Mouse (Mus musculus): ENCODE measurements around the gene Prdm16. TPM values are rescaled to one million over a fixed set of nuclear protein-coding genes. Genes with fewer than 3 reads are reported as not detected.

Gene Prdm16
- total RNA-seq, 2 experiments from 2014 or later = 12.0 to 15.3 TPM

DNA sequence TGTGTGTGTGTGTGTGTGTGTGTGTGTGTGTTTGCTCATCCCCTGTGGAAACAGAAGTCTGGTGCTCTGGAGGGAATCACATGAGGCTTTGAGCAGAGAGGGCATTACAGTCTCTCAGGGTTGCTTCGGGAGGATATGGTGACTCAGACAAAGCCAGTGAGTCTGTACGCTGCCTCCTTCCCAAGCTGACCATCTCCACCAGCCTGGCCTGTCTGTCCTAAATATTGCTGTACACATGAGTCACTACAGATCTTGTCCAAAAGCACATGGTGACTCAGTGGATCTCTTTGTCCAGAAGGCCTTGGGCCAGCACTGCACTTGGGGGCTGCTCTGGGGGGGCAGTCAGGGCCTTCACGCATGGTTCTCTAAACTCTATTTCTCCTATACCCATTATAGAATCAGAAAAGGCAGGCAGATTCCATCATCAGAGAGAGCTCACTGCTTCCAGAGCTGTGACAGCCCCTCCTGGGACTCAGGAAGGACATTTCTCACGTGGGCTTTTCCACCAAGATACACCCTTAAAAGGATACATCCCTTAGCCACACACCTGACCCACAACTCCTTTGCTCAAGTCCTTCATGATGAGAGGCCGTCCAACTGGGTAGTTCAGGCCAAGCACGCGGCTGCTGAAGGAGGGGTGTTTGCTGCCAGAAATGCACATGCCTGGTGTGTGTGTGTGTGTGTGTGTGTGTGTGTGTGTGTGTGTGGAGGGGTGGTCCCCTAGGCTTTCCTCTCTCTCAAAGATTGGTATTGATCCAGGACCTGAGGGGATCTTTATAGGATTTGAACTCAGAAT is 114.6 kb downstream of the Prdm16 start:
- no peak for DNase-seq (ENCODE audit: low spot score in 2 of 2)

DNA sequence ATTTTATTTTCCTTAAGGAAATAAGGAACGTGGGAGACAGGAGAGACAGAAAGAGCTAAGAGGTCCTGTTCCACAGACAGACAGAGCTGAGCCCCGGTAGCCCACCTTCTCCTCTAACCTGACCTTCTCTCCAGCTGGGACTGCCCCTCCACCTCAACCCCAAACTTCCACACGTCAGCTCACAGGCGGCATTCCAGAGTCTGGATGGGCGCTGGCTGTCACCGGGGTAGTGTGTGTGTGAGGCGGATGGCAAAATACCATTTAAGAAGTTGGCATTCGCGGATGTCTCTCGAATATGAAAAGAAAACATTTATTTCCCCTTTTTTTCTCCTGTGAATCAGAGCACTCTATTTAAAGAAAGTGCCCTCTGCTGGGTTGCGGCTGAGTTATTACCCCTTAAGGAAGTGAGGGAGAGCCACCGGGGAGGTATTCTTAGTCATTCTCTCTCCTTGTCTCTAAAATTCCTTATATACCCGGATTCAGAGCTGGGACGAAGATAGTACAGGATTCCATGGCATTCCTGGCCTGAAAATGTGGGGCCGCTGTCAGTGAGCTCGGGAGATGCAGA is 117.1 kb downstream of the Prdm16 start:
- no peak for DNase-seq (ENCODE audit: low spot score in 2 of 2)

DNA sequence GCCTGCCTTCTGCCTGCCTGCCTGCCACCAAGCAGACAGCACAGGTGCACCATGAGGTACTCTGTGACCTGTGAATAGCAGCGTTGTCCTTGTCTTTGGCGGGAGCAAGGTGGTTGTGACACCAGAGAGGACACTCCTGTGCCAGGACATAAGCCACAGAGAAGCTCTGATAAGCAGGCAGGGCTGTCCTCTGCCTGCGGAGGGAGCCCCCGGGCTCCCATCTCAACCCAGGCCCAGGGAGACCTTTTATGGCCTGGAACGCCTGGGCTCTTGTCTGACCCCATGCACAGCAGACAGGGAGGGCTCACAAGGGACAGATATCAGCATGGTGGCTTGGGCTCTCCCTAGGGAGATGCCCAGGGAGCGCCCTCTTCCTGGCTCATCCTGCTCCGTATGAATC is 118.7 kb downstream of the Prdm16 start:
- no peak for DNase-seq (ENCODE audit: low spot score in 2 of 2)

DNA sequence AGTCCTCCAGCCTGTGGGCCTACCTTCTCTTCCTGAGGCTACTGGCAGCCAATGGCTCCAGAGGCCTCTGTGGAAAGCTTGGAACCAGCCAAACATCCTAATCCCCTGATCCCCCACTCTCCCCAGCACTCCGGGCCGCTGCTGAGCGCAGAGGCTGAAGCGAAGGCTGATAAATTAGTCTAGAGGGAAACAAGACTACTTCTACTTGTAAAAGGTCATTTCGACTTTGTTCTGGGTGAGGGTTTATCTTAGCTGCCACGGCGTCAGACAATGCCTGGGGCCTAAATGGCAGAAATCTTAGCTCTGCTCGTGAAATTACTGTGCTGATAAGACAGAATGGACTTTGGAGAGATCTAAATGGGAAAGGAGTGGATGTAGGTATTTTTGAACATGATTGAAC is 120.2 kb downstream of the Prdm16 start:
- DNase-seq (ENCODE audit: low spot score in 2 of 2) = no peak

DNA sequence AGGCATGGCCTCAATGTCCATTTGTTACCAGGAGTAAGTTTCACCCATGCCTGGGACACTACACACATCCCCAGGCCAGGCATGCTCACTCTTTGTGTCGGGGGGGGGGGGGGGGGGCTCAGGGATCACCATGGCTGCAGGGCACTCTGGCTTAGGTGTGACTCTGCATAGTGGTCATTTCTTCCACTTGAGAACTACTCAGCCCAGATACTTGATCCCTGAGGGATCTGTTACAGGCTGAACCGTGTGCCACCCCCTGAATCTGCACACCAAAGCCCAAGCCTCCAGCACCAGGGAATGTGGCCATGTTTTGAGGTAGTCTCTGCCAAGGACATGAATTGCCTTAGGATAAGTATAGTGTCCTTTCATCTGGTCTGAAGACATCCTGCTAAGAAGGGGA is 123.0 kb downstream of the Prdm16 start:
- DNase-seq (ENCODE audit: low spot score in 2 of 2) = no peak

DNA sequence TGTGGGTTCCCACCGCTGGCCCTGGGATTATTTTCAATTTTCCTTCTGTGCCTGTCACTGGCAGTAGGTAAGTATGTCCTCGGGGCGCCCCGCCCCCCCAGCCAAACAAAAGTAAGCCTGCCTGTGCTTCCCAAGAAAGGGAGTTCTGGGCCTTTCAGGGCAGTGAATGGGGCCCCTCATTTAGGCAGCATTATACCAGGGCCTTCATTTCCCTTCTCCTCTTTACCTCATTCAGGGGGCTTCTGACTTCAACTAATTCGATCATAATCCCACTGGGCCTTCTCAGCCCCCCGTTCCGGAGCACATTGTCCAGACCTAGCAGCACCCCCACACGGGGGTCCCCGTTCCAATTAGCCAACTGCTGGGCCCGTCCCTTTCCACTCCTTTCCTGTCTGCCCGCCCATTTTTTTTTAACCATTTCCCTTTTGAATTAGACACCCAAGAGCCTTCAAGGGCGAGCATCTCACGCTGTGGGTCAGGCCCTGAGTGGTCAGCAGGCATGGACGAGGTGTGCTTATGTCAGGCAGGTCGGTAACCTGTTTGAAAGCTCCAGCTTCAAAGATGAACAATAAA is 124.1 kb downstream of the Prdm16 start:
- no peak for DNase-seq (ENCODE audit: low spot score in 2 of 2)

DNA sequence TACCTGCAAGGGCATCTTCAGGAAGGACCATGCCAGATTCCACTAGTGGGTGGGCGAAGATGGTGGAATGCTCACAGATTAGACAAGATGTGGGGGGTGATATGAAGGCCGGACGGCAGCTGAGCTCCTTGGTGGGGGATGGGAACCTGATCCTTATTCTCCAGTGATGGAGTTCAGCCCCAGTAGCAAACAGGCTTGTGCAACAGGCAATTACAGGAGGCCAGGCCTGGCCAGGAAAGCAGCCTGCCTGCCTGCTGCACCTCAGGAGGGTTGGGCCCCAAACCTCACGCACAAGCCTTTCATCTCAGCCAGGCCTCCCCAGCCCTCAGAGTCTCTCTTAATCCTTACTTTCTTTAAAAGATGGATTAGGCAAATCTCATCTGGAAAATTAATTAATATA is 124.9 kb downstream of the Prdm16 start:
- DNase-seq (ENCODE audit: low spot score in 2 of 2) = no peak

DNA sequence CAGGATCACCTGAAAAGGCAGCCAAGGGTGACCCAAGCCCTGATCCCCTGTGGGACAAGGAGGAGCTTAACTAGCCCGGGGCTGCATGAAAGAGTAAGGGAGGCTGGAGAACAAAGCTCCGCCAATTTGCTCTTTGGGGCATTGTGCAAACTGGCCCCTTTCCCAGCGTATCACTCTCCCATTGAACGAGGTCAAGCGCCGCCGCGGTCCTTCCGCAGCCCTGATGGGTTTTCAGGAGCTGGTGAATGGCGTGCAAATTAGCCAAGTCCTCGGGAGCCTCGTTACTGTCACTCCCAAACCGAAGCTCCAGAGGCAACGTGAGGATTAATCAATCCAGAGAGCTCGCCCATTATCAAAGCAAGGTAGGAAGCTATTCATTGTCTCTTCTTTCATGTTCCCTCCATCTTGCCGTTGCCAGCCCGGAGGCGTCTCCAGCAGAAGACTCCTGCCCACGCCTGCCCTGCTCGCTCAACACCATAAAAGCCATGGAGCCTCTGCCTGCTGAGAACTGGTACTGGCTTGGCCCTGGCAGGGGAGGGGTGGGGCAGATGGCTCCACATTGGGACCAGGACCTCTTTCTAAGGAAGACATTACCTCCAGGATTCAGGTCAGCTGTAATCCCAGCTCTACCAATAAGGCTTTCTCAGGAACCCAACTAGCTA is 129.8 kb downstream of the Prdm16 start:
- DNase-seq (ENCODE audit: low spot score in 2 of 2) = peak; percentile 40 to 63

DNA sequence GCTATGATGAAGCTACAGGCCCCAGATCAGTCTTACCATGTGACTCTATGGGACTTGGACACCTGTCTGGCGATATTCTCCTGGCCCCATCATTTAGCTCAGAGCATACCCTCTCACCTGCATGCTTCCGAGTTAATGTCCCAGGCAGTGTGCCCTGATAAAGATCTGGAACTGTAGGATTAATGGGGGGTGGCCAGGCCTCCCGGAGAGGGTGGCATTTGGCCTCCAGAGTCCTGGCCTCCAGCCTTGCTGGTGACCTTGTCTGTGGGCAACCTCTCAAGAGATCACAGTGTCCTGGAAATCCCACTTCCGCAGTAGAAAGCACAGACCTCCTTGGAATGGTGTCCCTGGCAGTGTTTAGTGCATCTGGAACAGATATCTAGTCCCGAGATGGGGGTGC is 131.4 kb downstream of the Prdm16 start:
- no peak for DNase-seq (ENCODE audit: low spot score in 2 of 2)

DNA sequence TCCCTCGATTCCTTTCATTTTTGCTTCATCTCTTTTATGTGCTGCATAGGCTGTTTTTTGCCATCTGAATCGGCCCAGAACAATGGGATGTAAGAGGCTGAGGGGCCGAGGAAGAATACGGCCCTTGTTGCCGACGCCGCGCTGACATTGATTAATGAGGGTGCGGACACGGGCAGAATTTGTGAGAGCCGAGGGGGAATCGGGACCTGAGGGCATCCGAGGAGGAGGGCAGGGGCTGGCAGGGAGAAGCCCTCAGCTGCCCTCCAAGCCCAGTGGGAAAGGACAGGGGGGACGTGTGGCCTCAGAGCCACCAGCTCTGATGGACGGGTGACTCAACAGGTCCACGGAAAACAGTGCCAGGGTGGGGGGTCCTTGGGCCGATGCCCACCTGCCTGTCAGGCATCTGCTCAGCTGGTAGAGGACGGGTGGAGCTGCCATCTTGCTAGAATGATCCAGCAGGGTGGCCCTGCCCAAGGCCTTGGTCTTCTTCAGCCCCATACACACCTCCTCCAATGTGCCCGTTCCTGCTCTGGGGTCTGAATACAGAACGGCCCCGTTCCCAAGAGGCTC is 133.3 kb downstream of the Prdm16 start:
- no peak for DNase-seq (ENCODE audit: low spot score in 2 of 2)

DNA sequence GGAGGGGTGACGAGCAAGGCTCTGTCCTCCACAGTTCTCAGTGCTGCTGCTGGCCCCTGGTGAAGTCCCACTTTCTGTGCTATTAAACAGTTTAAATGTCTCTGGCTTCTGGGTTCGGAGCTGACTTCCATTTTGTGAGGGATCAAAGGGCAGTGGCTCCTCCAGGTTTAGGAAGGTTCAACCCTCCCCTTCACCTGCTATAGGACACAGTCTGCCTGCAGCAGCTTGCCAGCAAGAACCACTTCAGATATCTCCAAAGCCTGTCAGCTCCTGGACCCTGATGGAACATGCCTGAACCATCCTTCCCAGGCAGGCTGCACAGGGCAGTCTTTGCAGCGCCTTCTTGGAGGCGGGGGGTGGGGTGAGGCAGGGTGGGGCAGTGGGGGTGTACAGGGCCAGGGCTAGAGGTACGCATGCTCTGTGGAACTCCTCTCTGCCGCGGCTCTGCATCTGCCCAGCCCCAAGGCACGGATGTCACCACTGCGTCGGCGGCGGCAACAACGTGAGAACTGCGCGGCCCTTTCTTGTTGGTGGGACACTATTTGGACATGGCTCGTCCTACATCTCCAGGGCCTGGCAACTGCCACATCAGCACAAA is 134.2 kb downstream of the Prdm16 start:
- no peak for DNase-seq (ENCODE audit: low spot score in 2 of 2)

DNA sequence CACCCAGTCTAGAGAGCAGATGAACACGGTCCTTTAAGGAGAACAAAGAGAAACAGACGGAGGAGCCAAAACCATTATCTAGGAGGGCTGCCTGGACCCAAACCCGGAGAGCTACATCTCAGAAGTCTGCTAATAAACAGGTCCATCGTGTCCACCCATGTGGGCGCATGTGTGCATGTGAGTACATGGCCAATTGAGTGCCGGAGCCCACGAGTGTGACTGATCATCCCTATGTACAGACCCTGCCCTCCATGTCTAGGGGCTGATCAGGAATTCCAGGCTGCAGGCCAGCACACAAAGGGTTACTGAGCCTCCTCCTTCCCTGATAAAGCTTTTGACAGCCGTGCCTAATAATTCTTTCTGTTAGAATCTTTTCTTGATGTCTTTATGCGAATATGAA is 136.0 kb downstream of the Prdm16 start:
- DNase-seq (ENCODE audit: low spot score in 2 of 2) = no peak

DNA sequence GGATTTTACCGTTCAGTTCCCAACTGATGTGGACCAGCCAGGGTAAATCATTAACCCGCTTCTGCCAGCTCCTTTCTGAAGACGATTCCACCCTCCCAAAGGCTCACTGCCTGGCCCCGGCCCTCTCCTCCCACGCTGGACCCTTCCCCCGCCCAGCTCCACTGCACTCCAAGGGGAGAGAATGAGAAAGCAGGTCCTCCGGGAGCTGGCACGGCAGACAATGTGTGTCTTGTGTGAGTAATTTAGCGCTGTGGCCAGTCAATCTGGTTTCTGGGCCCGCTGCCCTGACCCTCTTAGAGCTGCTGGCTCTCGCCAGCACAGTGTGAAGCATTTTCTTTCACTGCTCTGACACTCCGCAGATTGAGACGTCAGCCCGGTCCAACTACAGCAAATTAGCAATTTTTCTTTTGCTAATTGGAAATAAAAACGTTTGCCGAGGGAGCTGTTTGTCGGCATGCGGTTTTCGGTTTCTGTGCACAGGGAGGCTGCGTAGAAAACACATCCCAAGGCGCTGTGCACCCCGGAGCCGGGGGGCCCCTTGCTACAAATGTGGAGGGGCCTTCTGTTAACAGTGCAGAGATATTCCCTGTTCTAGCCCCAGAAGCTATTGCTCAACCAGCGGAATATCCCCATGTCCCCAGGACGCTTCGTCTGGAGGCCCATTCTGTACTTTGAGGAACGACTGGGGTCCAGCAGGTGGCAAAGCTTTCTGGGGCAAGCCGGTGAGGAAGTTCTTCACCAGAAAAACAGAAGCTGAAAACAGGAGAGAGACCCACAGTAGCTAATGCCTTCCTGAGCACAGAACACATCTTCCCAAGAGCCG is 136.8 kb downstream of the Prdm16 start:
- peak; percentile 80 to 92 for DNase-seq (ENCODE audit: low spot score in 2 of 2)

DNA sequence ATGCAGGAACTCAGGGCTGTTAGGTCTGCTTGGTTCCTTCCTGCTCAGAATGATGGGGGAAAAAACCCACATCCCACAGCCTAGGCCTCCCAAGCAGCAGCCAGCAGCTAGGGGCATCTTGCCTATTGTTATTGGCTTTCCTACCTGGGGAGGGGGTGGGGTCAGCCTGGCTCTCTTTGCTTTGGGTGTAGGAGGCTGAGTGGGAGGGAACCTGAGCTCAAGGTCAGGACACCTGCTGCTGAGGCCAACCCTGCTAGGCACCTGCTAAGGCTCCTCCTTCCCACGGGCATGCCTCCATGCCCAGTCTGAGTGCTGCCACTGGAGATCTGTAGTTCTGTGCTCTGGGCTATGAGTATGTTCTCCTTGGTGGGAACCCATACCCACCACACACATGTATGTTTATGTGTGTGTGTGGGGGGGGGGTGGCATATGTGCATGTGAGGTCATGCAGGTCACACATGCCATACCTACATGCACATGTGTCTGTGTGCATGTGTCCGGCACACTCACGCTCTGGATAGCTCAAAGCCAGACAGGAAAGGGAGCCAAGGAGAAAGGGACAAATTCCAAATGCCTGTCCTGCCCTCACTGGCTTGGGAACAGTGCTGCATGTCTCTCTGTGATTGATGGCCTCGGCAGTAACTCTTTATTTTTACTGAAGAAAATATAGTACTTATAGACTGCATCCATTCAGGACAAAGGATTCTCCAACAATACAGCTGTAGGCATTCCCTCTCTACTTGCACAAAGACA is 139.1 kb downstream of the Prdm16 start:
- no peak for DNase-seq (ENCODE audit: low spot score in 2 of 2)

DNA sequence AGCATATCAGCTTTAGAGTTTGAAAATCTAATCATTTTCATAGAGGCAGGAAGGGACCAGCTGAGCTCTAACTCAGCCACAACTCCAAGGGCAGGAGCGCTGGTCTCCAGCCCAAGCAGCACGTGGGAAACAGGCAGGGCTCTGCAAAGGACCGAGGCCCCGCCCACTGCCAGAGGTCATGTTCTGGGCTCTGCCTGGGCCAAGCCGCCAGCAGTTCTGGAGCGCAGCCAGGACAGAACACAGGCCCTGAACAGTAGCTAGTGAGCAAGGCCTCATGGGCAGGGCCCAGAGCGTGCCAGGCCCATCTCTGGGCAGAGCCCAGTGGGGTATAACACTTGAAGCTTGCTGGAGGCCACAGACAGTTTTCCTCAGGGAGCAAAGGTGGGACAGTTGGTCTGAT is 139.7 kb downstream of the Prdm16 start:
- DNase-seq (ENCODE audit: low spot score in 2 of 2) = peak; percentile 66 to 86

DNA sequence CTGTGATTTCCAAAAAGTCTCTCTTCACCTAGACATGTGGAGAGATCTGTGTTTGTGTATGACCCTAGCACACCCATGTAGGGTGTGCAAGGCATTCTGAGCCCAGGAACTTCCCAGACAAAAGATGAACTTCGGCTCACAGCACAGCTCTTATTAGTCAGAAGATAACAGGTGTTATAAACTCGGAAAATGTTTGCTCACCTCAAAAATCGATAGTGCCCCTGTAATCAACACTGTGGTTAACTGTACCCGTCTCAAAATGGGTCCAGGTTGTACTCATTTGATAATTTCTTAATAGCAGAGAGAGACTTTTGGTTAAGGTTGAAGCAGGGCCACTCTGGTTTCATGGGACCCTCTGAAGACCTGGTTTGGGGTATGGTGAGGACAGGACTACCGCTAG is 140.2 kb downstream of the Prdm16 start:
- no peak for DNase-seq (ENCODE audit: low spot score in 2 of 2)

DNA sequence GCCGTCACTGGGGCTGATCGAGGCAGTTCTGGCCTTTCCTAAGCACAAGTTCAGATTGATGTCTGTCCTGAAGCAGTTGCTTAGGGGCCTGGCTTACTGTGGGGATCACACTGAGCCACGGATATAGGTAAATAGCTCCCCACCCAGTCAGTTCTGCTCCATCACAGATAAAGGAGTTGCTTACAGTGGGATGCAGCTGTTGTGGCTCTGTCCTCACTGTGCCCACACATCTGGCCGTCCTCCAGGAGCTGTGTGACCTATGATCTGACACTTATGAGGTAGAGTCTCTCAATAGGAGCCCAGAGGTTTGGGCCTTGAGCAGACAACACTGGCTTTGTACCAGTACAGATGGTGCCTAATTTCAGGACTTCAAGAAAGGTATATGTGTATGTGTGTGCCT is 142.7 kb downstream of the Prdm16 start:
- no peak for DNase-seq (ENCODE audit: low spot score in 2 of 2)

DNA sequence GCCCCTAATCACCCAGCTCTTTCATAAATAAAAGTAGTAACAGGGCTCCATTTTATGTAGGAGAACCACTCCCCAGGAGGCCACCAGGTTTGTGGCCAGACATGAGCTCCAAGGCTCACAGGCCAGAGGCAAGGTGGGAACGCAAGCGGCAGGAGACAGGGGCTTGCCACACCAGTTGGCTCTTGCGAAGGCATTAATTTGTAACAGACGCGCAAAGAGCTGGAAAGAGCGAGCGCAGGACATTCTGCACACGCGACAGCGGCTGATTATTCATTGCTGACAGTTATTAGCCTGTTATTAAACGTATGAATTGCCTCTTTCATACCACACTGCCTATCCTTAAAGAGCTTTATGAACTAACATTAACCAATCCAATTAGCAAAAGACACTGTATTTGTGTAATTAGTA is 144.0 kb downstream of the Prdm16 start:
- DNase-seq (ENCODE audit: low spot score in 2 of 2) = no peak

DNA sequence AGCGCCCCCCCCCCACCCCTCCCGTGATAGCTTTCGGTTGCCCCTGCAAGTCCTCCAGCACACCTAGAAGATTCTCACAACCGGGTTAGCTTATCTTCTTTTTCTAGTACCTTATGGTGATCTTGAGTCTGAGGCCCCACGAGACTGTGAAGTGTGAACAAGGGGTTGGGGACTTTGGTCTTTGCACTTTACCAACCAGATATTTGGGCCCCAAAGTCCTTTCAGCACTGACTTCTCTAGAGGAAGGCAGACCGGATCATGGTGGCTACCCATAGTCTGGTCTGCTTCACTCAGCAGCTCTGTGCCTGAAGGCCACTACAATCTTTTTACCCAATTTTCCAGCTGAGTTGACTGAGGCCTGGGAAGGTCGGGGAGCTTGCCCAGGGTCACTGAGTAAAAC is 144.4 kb downstream of the Prdm16 start:
- DNase-seq (ENCODE audit: low spot score in 2 of 2) = no peak

DNA sequence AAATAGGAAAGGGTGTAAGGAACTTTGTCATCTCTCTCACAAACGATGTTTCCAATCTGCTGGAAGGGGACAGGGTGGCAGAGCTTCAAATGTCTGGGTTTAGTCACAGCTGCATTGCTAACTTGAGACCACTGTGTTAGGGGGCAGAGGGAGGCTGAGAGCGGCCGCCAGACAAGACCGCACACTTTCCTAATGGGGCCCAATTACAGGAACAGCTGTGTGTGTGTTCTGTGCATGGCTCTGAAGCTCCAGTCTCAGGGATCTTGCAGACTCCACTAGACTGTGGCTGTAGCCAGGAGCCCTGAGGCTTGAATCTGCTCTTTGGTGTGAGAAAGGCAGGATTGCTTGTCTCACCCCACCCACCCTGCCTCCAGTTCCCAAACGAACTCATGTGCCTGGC is 148.6 kb downstream of the Prdm16 start:
- no peak for DNase-seq (ENCODE audit: low spot score in 2 of 2)
